Mouse (Mus musculus) cortical plate, adult 2 months (tissue): ENCODE data around the gene Nabp1. TPM values are rescaled to one million over a fixed set of nuclear protein-coding genes. Genes with fewer than 3 reads are reported as not detected.
A peak's percentile ranks its signal among the peaks of the same experiment; 100 is the strongest.

Experiments
- H3K27ac ChIP-seq: fragments of 200-500 bp; 2 replicates; pipeline ENCODE4 v1.5.1; 2012; ENCODE audit warnings: low read length, control low read depth, inconsistent platforms; ENCODE audit not compliant: insufficient read depth
- H3K4me1 ChIP-seq: fragments of 200-500 bp; 2 replicates; pipeline ENCODE4 v1.6.1; 2011; ENCODE audit warnings: low read length; ENCODE audit not compliant: control insufficient read depth, insufficient read depth
- H3K4me3 ChIP-seq: fragments of 200-500 bp; 2 replicates; pipeline ENCODE4 v1.5.1; 2011; ENCODE audit warnings: mild to moderate bottlenecking, low read length, control low read depth; ENCODE audit not compliant: insufficient read depth
- CTCF ChIP-seq: fragments of 200-500 bp; IDR thresholded peaks from 2 replicates; pipeline ENCODE4 v1.5.1; 2011; ENCODE audit warnings: mild to moderate bottlenecking, control low read depth, low read length; ENCODE audit not compliant: insufficient read depth; ENCODE audit errors: extremely low read depth
- POLR2A ChIP-seq: fragments of 200-500 bp; IDR thresholded peaks from 2 replicates; pipeline ENCODE4 v1.6.1; 2011; ENCODE audit warnings: mild to moderate bottlenecking, low read length, control low read depth; ENCODE audit not compliant: insufficient read depth; ENCODE audit errors: extremely low read depth
- polyA plus RNA-seq: library from polyadenylated mRNA; depleted of rRNA; stranded (reverse); fragments of >200 nt; gene quantifications from 2 replicates; pipeline ENCODE4 v1.2.3, GENCODE M21; 2012

The Nabp1 gene
- polyA plus RNA-seq, 1 experiment, result 9.8 TPM

- Histone ChIP-seq H3K4me1 (no peaks in the 10 kb centered on the region), H3K4me3 (no peak overlapping the region), H3K27ac (no peak overlapping the region)
- TF ChIP-seq CTCF, result no peak
- TF ChIP-seq POLR2A, result no peak
Measured at GRCm38 (mm10) chr1:51496163-51496562, 17.9 kb upstream of the Nabp1 start.

GRCm38 (mm10) chr1:51493592-51494307 is 15.5 kb upstream of the Nabp1 start:
- no peak overlapping the region for H3K4me3 ChIP-seq
- H3K27ac ChIP-seq, result no peak overlapping the region
- TF ChIP-seq CTCF (no peak), POLR2A (no peak)
- no peaks in the 10 kb centered on the region for H3K4me1 ChIP-seq

DNA sequence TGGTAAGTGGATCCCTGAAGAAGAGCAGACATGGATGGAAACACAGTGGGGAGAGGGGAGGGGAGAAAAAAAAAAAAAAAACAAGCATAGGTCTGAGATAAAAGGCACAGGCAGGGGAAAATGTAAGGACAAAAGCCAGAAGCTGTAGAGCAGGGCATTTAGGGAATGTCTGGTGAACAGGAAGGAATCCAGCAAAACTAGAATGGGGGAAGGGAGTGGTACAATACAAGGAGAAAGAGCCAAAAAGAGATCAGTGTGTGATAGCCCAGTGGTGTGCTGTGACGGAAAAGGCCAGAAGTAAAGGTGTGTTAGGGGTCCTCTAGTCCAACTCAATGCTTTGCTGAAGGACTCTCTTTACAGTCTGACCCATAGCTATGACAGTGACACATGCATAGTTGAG is 8.1 kb upstream of the Nabp1 start:
- Histone ChIP-seq H3K4me1 (no peaks in the 10 kb centered on the region), H3K27ac (no peak overlapping the region), H3K4me3 (no peak overlapping the region)
- no peak for TF ChIP-seq POLR2A
- TF ChIP-seq CTCF, result no peak

DNA sequence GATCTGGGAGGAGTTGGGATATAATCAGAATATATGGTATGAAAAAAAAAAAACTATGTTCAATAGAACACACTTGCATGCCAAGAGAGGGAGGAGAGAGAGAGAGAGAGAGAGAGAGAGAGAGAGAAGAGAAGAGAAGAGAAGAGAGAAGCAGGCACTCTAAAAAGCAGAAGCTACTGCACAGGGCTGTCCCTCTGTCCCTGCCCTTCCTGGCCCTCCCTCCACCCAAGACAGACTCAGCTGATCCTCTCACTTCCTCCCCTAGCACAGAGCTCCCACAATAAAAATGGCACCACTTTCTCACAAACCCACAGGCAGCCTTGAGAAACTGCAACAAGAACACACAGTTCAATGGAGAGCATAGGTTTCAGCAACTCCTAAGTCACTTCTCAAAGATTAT is 2.2 kb upstream of the Nabp1 start:
- H3K4me1 ChIP-seq, result no peaks in the 10 kb centered on the region; the same call in 1 of the 2 replicates
- no peak overlapping the region for H3K4me3 ChIP-seq
- H3K27ac ChIP-seq, result no peak overlapping the region
- TF ChIP-seq POLR2A, result no peak
- TF ChIP-seq CTCF, result no peak

DNA sequence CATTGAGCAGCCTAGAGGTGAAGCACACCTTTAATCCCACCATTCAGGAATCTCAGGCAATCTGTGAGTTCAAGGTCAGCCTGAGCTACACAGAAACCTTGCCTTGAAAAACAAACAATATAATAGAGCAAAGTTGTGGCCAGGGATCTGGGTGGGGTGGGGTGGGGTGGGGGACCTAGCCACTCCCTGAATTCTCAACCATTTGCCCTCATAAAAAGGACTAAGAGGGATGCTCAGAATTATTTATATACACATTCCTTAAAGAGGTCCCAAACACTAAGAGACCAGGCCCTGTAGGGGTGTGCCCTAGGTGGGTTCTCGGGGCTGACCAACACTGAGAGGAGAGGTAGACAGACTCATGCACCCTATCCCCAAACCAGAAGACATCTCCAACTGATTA is 1.5 kb upstream of the Nabp1 start:
- no peaks in the 10 kb centered on the region; the same call in 1 of the 2 replicates for H3K4me1 ChIP-seq
- TF ChIP-seq CTCF (no peak), POLR2A (no peak)
- H3K27ac ChIP-seq, result no peak overlapping the region
- no peak overlapping the region for H3K4me3 ChIP-seq

DNA sequence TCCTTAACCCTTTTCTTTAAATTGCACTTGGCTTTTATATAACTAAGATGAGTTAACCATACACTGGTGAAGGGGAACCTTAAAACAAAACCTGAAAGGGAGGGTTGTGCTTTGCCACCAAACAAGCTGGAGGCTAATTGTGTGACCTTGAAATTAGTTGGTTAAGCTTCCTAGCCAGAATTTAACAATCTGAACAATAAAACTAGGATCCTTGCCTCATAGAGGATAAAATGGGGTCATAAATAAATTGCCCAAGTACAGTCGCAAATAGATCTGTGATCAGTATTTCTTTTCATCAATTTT is 753 bp upstream of the Nabp1 start:
- no peaks in the 10 kb centered on the region; the same call in 1 of the 2 replicates for H3K4me1 ChIP-seq

GRCm38 (mm10) chr1:51477656-51478081 is 556 bp downstream of the Nabp1 start:
- TF ChIP-seq CTCF (no peak), POLR2A (no peak)
- H3K27ac ChIP-seq, result peak overlapping the region; percentile 30; the same call in 1 of the 2 replicates
- H3K4me1 ChIP-seq, result no peaks in the 10 kb centered on the region; the same call in 1 of the 2 replicates
- H3K4me3 ChIP-seq, result peak overlapping the region; percentile 55

More for the DNA sequence above, 753 bp upstream of the Nabp1 start:
- Histone ChIP-seq H3K4me3 (peak overlapping the region; percentile 55; the same call in 1 of the 2 replicates), H3K27ac (no peak overlapping the region)
- TF ChIP-seq POLR2A (no peak), CTCF (no peak)

GRCm38 (mm10) chr1:51476405-51476804 is 1.8 kb downstream of the Nabp1 start:
- TF ChIP-seq CTCF, result no peak
- no peak for TF ChIP-seq POLR2A
- Histone ChIP-seq H3K4me3 (no peak overlapping the region), H3K4me1 (no peaks in the 10 kb centered on the region; the same call in 1 of the 2 replicates), H3K27ac (no peak overlapping the region)

DNA sequence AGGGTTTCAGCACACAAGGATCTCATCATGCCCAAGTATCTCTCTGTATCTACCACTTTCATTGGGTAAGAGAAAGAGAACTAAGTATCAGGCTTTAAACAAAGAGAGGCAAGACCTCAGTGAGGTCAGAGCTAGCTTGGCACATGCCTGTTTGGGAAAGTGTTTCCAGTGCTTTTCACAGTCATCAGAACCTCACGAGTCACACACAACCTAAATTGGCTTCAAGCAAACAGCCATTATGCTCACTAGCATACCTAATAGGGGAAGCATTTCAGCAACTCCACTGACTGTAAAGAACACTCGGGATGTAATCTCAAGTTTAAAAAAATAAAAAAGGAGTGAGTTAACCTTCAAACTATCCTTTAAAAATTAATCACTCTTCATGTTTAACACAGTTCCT is 10.1 kb downstream of the Nabp1 start:
- TF ChIP-seq POLR2A, result no peak
- TF ChIP-seq CTCF, result no peak
- Histone ChIP-seq H3K4me1 (no peaks in the 10 kb centered on the region), H3K27ac (no peak overlapping the region), H3K4me3 (no peak overlapping the region)

GRCm38 (mm10) chr1:51467181-51467580 is 11.0 kb downstream of the Nabp1 start:
- H3K4me3 ChIP-seq, result no peak overlapping the region
- H3K4me1 ChIP-seq, result no peaks in the 10 kb centered on the region
- no peak for TF ChIP-seq POLR2A
- TF ChIP-seq CTCF, result no peak
- no peak overlapping the region for H3K27ac ChIP-seq

- TF ChIP-seq POLR2A (no peak), CTCF (0 out of 2 replicates have a peak, but pooled peaks have one; percentile 8)
- Histone ChIP-seq H3K4me1 (no peaks in the 10 kb centered on the region), H3K27ac (no peak overlapping the region), H3K4me3 (no peak overlapping the region)
Measured at GRCm38 (mm10) chr1:51466385-51466784, 11.8 kb downstream of the Nabp1 start.
